Mouse (Mus musculus) limb, embryonic 15.5 days (tissue): ENCODE measurements around the gene Itga5. TPM values are rescaled to one million over a fixed set of nuclear protein-coding genes. Genes with fewer than 3 reads are reported as not detected.
A peak's percentile ranks its signal among the peaks of the same experiment; 100 is the strongest.

ENCODE experiments used
- ATAC-seq: fragments of 200-750 bp; cut with Nextera tagmentation; 2 replicates; pipeline ENCODE4 v1.8.0; 2017; ENCODE audit warnings: low read depth, moderate TSS enrichment; ENCODE audit not compliant: insufficient number of reproducible peaks, low FRiP score, low TSS enrichment
- H3K27ac ChIP-seq: fragments of 300-500 bp; sonication (generic); 2 replicates; pipeline ENCODE4 v1.5.1; 2015; ENCODE audit warnings: moderate library complexity, mild to moderate bottlenecking, inconsistent platforms
- H3K27me3 ChIP-seq: fragments of 300-500 bp; sonication (generic); 2 replicates; pipeline ENCODE4 v1.6.1; 2015; ENCODE audit warnings: inconsistent platforms
- H3K36me3 ChIP-seq: fragments of 300-500 bp; sonication (generic); 2 replicates; pipeline ENCODE4 v1.6.1; 2015; ENCODE audit warnings: inconsistent platforms
- H3K4me1 ChIP-seq: fragments of 300-500 bp; sonication (generic); 2 replicates; pipeline ENCODE4 v1.6.1; 2015; ENCODE audit warnings: inconsistent platforms
- H3K4me2 ChIP-seq: fragments of 300-500 bp; sonication (generic); 2 replicates; pipeline ENCODE4 v1.6.1; 2015; ENCODE audit warnings: mild to moderate bottlenecking, inconsistent platforms
- H3K4me3 ChIP-seq: fragments of 300-500 bp; sonication (generic); 2 replicates; pipeline ENCODE4 v1.5.1; 2015; ENCODE audit warnings: mild to moderate bottlenecking, inconsistent platforms
- H3K9ac ChIP-seq: fragments of 300-500 bp; sonication (generic); 2 replicates; pipeline ENCODE4 v1.6.1; 2015; ENCODE audit warnings: inconsistent platforms
- H3K9me3 ChIP-seq: fragments of 300-500 bp; sonication (generic); 2 replicates; pipeline ENCODE4 v1.6.1; 2016; ENCODE audit warnings: inconsistent platforms
- WGBS: fragments of 180-500 bp; shearing (Covaris S2); methylation state at CpG from one replicate; pipeline ENCODE4 v1.1.7; 2015; 5-methylcytosine and 5-hydroxymethylcytosine counted together
- polyA plus RNA-seq: library from polyadenylated mRNA; unstranded; fragments of >200 nt; fragmentation: Nextera tagmentation; extraction: Ambion mirVana; gene quantifications from 2 replicates; pipeline ENCODE4 v1.2.1, GENCODE M21; 2015

Gene Itga5
- polyA plus RNA-seq, 1 experiment from 2014 or later = 62.0 TPM

DNA sequence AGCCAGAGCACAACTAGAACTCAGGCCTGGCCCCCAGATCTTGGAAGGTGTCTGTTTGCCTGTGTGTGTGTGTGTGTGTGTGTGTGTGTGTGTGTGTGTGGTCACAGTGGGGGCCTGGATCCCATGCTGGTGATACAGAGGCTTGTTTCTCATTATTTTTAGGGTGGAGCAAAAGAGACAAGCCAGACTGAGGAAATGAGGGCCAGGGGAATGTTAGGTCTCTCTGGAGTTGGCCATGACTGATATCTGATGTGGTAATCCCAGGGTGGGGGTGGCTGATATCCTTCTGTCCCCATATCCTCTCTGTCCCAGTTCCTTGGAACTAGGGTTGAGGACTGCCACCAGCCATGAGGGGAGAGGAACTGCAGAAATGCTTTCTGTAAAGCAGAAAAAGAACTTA lies 49.4 kb downstream of the Itga5 start:
- H3K27me3 ChIP-seq = no peaks in the 10 kb centered on the region
- H3K9me3 ChIP-seq = no peaks in the 10 kb centered on the region
- H3K27ac ChIP-seq = peak overlapping the region; percentile 17; the same call in 1 of the 2 replicates
- peaks cover 56% of the 10 kb centered on the region for H3K4me1 ChIP-seq
- peaks cover 36% of the 10 kb centered on the region; the same call in 1 of the 2 replicates for H3K36me3 ChIP-seq
- no peak overlapping the region for H3K9ac ChIP-seq
- ATAC-seq = no peak
- no peak overlapping the region for H3K4me3 ChIP-seq
- H3K4me2 ChIP-seq = no peak overlapping the region

- H3K36me3 ChIP-seq = peaks cover 36% of the 10 kb centered on the region; the same call in 1 of the 2 replicates
- H3K9me3 ChIP-seq = no peaks in the 10 kb centered on the region
- H3K4me1 ChIP-seq = peaks cover 48% of the 10 kb centered on the region
- H3K4me3 ChIP-seq = no peak overlapping the region
- ATAC-seq = peak; percentile 32; the same call in 1 of the 2 replicates
- WGBS = 39% methylated on average over 10 of the region's 10 CpGs
- H3K27me3 ChIP-seq = no peaks in the 10 kb centered on the region
- H3K4me2 ChIP-seq = no peak overlapping the region
- H3K9ac ChIP-seq = no peak overlapping the region
- H3K27ac ChIP-seq = peak overlapping the region; percentile 80
These were observed 50.4 kb downstream of the Itga5 start for GRCm38 (mm10) chr15:103315979-103316776.

DNA sequence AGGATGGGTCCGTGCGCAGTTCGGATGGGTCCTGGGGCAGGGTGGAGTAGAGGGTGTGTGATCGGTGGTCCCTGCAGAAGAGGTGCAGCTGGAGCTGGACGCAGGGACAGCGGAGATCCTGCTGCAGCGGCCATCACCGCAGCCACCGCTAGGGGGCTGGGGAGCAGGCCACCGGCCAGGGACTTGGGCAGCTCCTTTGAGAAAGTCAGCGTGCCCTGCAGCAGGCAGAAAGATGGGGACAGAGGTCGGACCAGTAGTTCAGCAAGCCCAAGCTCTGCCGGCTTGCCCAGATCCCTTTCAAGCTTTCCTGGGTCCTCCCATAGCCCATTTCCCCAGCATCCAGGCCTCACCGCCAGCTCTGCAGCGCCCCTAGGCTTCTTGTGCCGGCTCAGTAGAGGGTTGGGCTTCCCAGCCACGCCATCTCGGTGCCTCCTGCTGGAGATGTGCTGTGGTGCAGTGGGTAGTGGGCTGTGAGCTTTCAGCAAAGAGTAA lies 51.5 kb downstream of the Itga5 start:
- peak overlapping the region; percentile 47 for H3K4me2 ChIP-seq
- peak overlapping the region; percentile 23 for H3K4me3 ChIP-seq
- H3K27me3 ChIP-seq = no peaks in the 10 kb centered on the region
- WGBS = 9% methylated on average over 18 of the region's 18 CpGs
- H3K27ac ChIP-seq = peak overlapping the region; percentile 69; the same call in 1 of the 2 replicates
- H3K9ac ChIP-seq = no peak overlapping the region
- peaks cover 31% of the 10 kb centered on the region; the same call in 1 of the 2 replicates for H3K36me3 ChIP-seq
- peaks cover 43% of the 10 kb centered on the region for H3K4me1 ChIP-seq
- H3K9me3 ChIP-seq = no peaks in the 10 kb centered on the region
- ATAC-seq = peak; percentile 32; the same call in 1 of the 2 replicates

- ATAC-seq = no peak
These were observed 52.4 kb downstream of the Itga5 start for GRCm38 (mm10) chr15:103314181-103314580.

GRCm38 (mm10) chr15:103313495-103314095 lies 53.0 kb downstream of the Itga5 start:
- Histone ChIP-seq H3K4me1 (peaks cover 47% of the 10 kb centered on the region), H3K4me3 (no peak overlapping the region), H3K36me3 (peaks cover 21% of the 10 kb centered on the region; the same call in 1 of the 2 replicates), H3K27me3 (no peaks in the 10 kb centered on the region), H3K9ac (no peak overlapping the region), H3K9me3 (no peaks in the 10 kb centered on the region), H3K27ac (0 out of 2 replicates have a peak overlapping the region, but pooled peaks have one; percentile 13), H3K4me2 (no peak overlapping the region)
- WGBS = 18% methylated on average over 18 of the region's 18 CpGs
- no peak for ATAC-seq

More at GRCm38 (mm10) chr15:103314181-103314580, 52.4 kb downstream of the Itga5 start:
- Histone ChIP-seq H3K4me2 (peak overlapping the region; percentile 47), H3K27ac (0 out of 2 replicates have a peak overlapping the region, but pooled peaks have one; percentile 13), H3K9me3 (no peaks in the 10 kb centered on the region), H3K4me1 (peaks cover 43% of the 10 kb centered on the region), H3K27me3 (no peaks in the 10 kb centered on the region), H3K4me3 (peak overlapping the region; percentile 23), H3K36me3 (peaks cover 27% of the 10 kb centered on the region; the same call in 1 of the 2 replicates), H3K9ac (0 out of 2 replicates have a peak overlapping the region, but pooled peaks have one; percentile 15)
- 52% methylated on average over 21 of the region's 22 CpGs for WGBS

DNA sequence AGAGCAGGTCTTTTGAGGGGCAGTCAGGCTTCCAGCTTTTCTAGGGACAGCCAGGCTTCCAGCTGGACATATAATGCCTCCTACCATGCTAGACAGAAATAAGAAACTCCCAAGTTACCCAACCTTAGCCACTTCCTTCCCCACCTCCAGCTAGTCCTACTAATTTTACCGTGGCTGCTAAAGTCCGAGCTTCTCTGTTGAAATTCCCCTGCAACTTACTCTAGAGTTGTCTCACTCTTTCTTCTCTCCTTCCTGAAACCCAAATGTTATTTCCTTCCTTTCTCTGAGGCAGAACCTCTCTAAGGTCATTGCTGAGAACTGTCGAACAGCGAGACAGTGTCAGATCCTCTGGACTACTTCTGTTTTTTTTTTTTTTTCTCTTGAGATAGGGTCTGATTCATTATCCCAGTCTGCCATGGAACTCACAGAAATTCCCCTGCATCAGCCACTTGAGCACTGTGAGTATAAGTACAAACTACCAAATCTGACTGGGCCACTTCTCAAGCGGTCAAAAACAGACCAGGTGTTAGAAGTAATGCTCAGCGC lies 56.1 kb downstream of the Itga5 start, which contains the start of gene Gpr84:
Gene Gpr84 (minus strand): TSS at position 248 of the 546 bp plus-strand sequence.
- Histone ChIP-seq H3K9me3 (no peaks in the 10 kb centered on the region), H3K9ac (no peak within 1 kb of the TSS), H3K4me1 (peaks cover 52% of the 10 kb centered on the region), H3K4me2 (no peak within 1 kb of the TSS), H3K27me3 (no peaks in the 10 kb centered on the region), H3K36me3 (0 out of 2 replicates have a peak, but pooled peaks cover 3% of the 10 kb centered on the region), H3K27ac (no peak within 1 kb of the TSS), H3K4me3 (no peak within 1 kb of the TSS)
- 54% methylated on average over 6 of the region's 6 CpGs for WGBS
- no peak for ATAC-seq

DNA sequence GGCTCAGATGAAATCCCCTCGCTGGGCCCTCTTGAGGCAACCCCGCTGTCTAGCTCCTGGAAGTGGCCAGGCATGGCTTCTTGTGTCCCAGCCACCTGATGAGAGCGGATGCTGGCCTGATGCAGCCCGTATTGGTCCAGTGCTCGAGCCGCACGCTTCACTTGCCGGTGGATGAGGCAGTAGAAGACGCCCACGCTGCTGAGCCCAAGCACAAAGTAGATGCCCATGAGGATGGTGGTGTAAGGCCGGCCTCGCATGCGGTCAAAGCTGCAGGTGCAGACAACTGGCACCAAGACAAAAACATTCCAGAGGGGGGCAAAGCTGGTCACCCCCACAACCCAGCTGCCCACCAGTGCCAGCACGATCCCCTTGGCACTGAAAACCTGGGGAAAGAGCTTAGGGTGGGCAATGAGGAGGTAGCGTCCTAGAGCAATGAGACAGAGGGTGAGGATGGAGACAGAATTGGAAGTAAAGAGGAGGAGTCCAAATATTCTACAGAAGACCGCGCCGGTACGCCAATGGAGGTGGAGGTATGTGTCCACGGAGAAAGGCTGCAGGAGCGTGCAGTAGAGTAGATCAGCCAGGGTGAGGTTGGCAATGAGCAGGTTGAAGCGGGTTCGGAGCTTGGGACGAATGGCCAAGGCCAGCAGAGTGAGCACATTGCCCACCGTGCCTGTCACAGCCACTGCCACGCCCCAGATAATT lies 57.5 kb downstream of the Itga5 start:
- 65% methylated on average over 26 of the region's 26 CpGs for WGBS
- 0 out of 2 replicates have a peak overlapping the region, but pooled peaks have one; percentile 7 for H3K4me3 ChIP-seq
- peaks cover 45% of the 10 kb centered on the region for H3K4me1 ChIP-seq
- H3K27me3 ChIP-seq = no peaks in the 10 kb centered on the region
- H3K36me3 ChIP-seq = no peaks in the 10 kb centered on the region
- H3K27ac ChIP-seq = no peak overlapping the region
- no peaks in the 10 kb centered on the region for H3K9me3 ChIP-seq
- no peak overlapping the region for H3K9ac ChIP-seq
- H3K4me2 ChIP-seq = 0 out of 2 replicates have a peak overlapping the region, but pooled peaks have one; percentile 8
- no peak for ATAC-seq

DNA sequence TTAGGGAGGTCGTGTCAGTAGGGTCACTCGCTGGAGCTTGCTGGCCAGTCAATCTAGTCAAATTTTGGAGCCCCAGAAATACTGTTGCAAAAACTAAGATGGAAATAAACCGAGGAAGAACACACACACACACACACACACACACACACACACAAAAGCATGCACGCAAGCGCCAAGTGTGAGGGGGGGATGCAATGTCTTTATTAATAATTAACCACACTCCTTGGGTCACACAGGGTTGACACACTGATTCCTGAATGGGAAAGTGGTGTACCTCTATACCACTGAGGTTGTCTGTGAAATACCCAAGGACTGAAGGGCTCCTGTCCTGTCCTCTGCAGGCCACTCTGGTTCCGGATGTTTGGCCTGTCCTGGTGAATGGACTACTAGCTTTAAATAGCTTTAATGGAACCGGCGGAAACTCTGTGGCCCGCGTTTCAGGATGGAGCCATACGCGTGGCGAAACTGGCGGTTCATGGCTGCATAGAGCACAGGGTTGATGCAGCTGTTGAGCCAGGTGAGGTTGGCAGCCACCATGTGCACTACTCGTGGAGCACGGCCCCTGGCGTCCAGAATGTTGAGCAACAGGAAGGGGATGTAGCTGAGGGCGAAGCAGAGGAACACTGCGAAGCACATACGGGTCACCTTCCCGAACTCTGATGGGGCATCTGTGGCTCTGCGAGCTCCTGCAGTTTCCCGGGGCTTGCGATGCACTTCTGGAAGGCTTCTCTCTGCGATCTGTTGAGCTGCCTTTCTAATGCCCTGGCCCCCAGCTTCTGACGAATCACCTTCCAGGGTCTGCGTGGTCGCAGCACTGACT lies 58.3 kb downstream of the Itga5 start:
- Histone ChIP-seq H3K27me3 (no peaks in the 10 kb centered on the region), H3K9ac (no peak overlapping the region), H3K9me3 (no peaks in the 10 kb centered on the region), H3K4me1 (peaks cover 45% of the 10 kb centered on the region), H3K4me3 (0 out of 2 replicates have a peak overlapping the region, but pooled peaks have one; percentile 7), H3K4me2 (0 out of 2 replicates have a peak overlapping the region, but pooled peaks have one; percentile 8), H3K27ac (no peak overlapping the region), H3K36me3 (no peaks in the 10 kb centered on the region)
- 39% methylated on average over 28 of the region's 28 CpGs for WGBS
- no peak for ATAC-seq

- no peak overlapping the region for H3K9ac ChIP-seq
- no peaks in the 10 kb centered on the region for H3K36me3 ChIP-seq
- H3K9me3 ChIP-seq = no peaks in the 10 kb centered on the region
- H3K27me3 ChIP-seq = no peaks in the 10 kb centered on the region
- peak overlapping the region; percentile 97; the same call in 1 of the 2 replicates for H3K27ac ChIP-seq
- 2% methylated on average over 7 of the region's 7 CpGs for WGBS
- ATAC-seq = no peak
- peaks cover 54% of the 10 kb centered on the region for H3K4me1 ChIP-seq
- no peak overlapping the region for H3K4me3 ChIP-seq
- H3K4me2 ChIP-seq = no peak overlapping the region
These were observed 59.4 kb downstream of the Itga5 start for GRCm38 (mm10) chr15:103307125-103307524.

- H3K36me3 ChIP-seq = no peaks in the 10 kb centered on the region
- peak overlapping the region; percentile 76 for H3K4me2 ChIP-seq
- ATAC-seq = no peak
- WGBS = 19% methylated on average over 8 of the region's 8 CpGs
- H3K27me3 ChIP-seq = no peaks in the 10 kb centered on the region
- peak overlapping the region; percentile 50 for H3K9ac ChIP-seq
- peaks cover 65% of the 10 kb centered on the region for H3K4me1 ChIP-seq
- H3K9me3 ChIP-seq = no peaks in the 10 kb centered on the region
- peak overlapping the region; percentile 97 for H3K27ac ChIP-seq
- peak overlapping the region; percentile 48 for H3K4me3 ChIP-seq
These were observed 60.5 kb downstream of the Itga5 start for GRCm38 (mm10) chr15:103305792-103306645.
